Comparison of ENCODE assay signal across 25 mouse cellular contexts in genomic region chr19:24327921-24328320, GRCm38 (mm10).
"Had no signal": no experiment of that assay in that cellular context is flagged by ENCODE, and none has a peak within 500 bp of the region (broad histone marks: within the 10 kb centered on the region; RNA-seq: fewer than 3 reads in every experiment).

No protein-coding gene starts in this region.

- H3K9me3 ChIP-seq: embryonic facial prominence, embryonic 10.5 days; embryonic facial prominence, embryonic 12.5 days; embryonic facial prominence, embryonic 13.5 days; embryonic facial prominence, embryonic 15.5 days; forebrain, embryonic 10.5 days; forebrain, embryonic 12.5 days; forebrain, embryonic 13.5 days; forebrain, embryonic 15.5 days had no signal

- H3K36me3 ChIP-seq: embryonic facial prominence, embryonic 10.5 days; embryonic facial prominence, embryonic 12.5 days; embryonic facial prominence, embryonic 13.5 days; embryonic facial prominence, embryonic 15.5 days; forebrain, embryonic 10.5 days; forebrain, embryonic 12.5 days; forebrain, embryonic 15.5 days had no signal

- H3K27ac ChIP-seq: embryonic facial prominence, embryonic 10.5 days; embryonic facial prominence, embryonic 12.5 days; embryonic facial prominence, embryonic 13.5 days; embryonic facial prominence, embryonic 15.5 days; forebrain, embryonic 10.5 days; forebrain, embryonic 13.5 days; forebrain, embryonic 15.5 days; gastrocnemius, adult 2 months; heart, adult 2 months had no signal

- H3K27me3 ChIP-seq: embryonic facial prominence, embryonic 12.5 days; embryonic facial prominence, embryonic 13.5 days; embryonic facial prominence, embryonic 15.5 days; forebrain, embryonic 12.5 days; forebrain, embryonic 13.5 days; forebrain, embryonic 15.5 days had no signal

- H3K4me3 ChIP-seq: embryonic facial prominence, embryonic 10.5 days; embryonic facial prominence, embryonic 12.5 days; embryonic facial prominence, embryonic 13.5 days; embryonic facial prominence, embryonic 15.5 days; erythroblast, embryonic 14.5 days; forebrain, embryonic 10.5 days; forebrain, embryonic 12.5 days; forebrain, embryonic 13.5 days; forebrain, embryonic 15.5 days; gastrocnemius, adult 2 months; heart, adult 2 months had no signal

- DNase-seq: cerebellum, adult 9-10 months; cerebellum, adult 9-11 months; cerebellum, postnatal 10 days; cerebellum, postnatal 14 days; cerebellum, postnatal 25 days; cerebellum, postnatal 36 days; embryo, embryonic 11 days; forebrain, postnatal 0 days; gastrocnemius, adult 2 months; gastrocnemius, postnatal 10 days; gastrocnemius, postnatal 14 days; gastrocnemius, postnatal 25 days; gastrocnemius, postnatal 36 days; heart, adult 18-20 months; heart, adult 2 months had no signal

- H3K9ac ChIP-seq: embryonic facial prominence, embryonic 12.5 days; embryonic facial prominence, embryonic 13.5 days; embryonic facial prominence, embryonic 15.5 days; forebrain, embryonic 12.5 days; forebrain, embryonic 13.5 days; forebrain, embryonic 15.5 days; forebrain, postnatal 0 days had no signal

- ATAC-seq: forebrain, embryonic 15.5 days; forebrain, embryonic 16.5 days; forebrain, postnatal 0 days had no signal
